Mouse (Mus musculus) stomach, embryonic 15.5 days (tissue): ENCODE measurements at regions not wholly inside any gene's neighbourhood (a gene's known extent, or its start where the extent isn't known, plus 50 kb on each side); places are given as distances from the start of the nearest gene placed in this dataset.

Source experiments
- ATAC-seq: fragments of 200-750 bp; cut with Nextera tagmentation; 2 replicates; pipeline ENCODE4 v1.8.0; 2017; ENCODE audit warnings: low read depth, moderate number of reproducible peaks, moderate TSS enrichment; ENCODE audit not compliant: insufficient read depth, low FRiP score
- H3K27ac ChIP-seq: fragments of 300-500 bp; sonication (generic); 2 replicates; pipeline ENCODE4 v1.5.1; 2015; ENCODE audit warnings: mild to moderate bottlenecking, inconsistent platforms
- H3K27me3 ChIP-seq: fragments of 300-500 bp; sonication (generic); replicated peaks from 2 replicates; pipeline ENCODE4 v1.6.1; 2015; ENCODE audit warnings: inconsistent platforms
- H3K36me3 ChIP-seq: fragments of 300-500 bp; sonication (generic); 2 replicates; pipeline ENCODE4 v1.6.1; 2015; ENCODE audit warnings: inconsistent platforms
- H3K4me1 ChIP-seq: fragments of 300-500 bp; sonication (generic); 2 replicates; pipeline ENCODE4 v1.6.1; 2015; ENCODE audit warnings: inconsistent platforms
- H3K4me2 ChIP-seq: fragments of 300-500 bp; sonication (generic); 2 replicates; pipeline ENCODE4 v1.6.1; 2015; ENCODE audit warnings: mild to moderate bottlenecking, inconsistent platforms
- H3K4me3 ChIP-seq: fragments of 300-500 bp; sonication (generic); replicated peaks from 2 replicates; pipeline ENCODE4 v1.5.1; 2015; ENCODE audit warnings: inconsistent platforms
- H3K9ac ChIP-seq: fragments of 300-500 bp; sonication (generic); 2 replicates; pipeline ENCODE4 v1.6.1; 2015; ENCODE audit warnings: inconsistent platforms
- H3K9me3 ChIP-seq: fragments of 300-500 bp; sonication (generic); 2 replicates; pipeline ENCODE4 v1.6.1; 2016; ENCODE audit warnings: inconsistent platforms
- WGBS: fragments of 180-500 bp; shearing (Covaris S2); methylation state at CpG from one replicate; pipeline ENCODE4 v1.1.7; 2015; 5-methylcytosine and 5-hydroxymethylcytosine counted together

GRCm38 (mm10) chr3:121009223-121009622 is 162.3 kb downstream of the Rwdd3 start:
- H3K9ac ChIP-seq = no peak overlapping the region
- no peaks in the 10 kb centered on the region for H3K4me1 ChIP-seq
- no peaks in the 10 kb centered on the region for H3K9me3 ChIP-seq
- no peak overlapping the region for H3K4me3 ChIP-seq
- no peak overlapping the region for H3K4me2 ChIP-seq
- no peak for ATAC-seq
- no peak overlapping the region for H3K27ac ChIP-seq
- 61% methylated on average over 6 of the region's 6 CpGs for WGBS
- no peaks in the 10 kb centered on the region for H3K27me3 ChIP-seq
- H3K36me3 ChIP-seq = no peaks in the 10 kb centered on the region

DNA sequence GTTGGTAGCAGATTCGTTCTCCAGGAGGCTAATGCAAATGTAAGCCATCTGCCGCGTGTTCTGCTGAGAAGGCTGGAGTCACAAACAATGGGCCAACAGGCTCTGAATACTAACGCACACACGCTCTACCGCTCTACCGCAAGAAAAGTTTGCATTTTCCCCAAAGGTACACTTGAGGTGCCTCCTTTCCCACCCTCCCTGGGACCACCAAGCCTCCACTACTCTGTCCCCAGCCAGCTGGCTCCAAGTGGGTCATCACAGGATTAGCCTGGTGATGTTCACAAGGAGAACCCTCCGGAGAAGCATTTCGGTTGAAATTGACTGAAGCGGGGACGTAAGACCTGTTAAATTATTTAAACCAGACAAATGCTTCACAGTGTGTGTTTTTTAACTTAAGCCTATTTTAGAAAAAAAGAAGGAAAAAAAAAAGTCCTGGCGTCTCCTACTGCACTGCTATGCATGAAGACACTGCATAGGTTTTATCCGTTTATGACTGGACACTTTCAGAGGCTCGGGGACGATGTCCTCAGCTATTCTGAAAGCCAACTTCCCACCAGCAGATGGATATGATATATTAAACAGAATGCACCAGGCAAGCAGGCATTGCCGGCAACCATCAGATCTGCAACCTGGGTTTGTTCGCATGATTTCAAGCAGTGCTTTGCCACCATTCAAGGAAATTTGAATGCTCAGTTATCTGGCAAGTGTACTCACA is 187.8 kb downstream of the Rwdd3 start:
- no peaks in the 10 kb centered on the region for H3K36me3 ChIP-seq
- no peak overlapping the region for H3K4me2 ChIP-seq
- WGBS = 61% methylated on average over 17 of the region's 17 CpGs
- H3K27me3 ChIP-seq = no peaks in the 10 kb centered on the region
- H3K9me3 ChIP-seq = no peaks in the 10 kb centered on the region
- H3K27ac ChIP-seq = no peak overlapping the region
- no peak overlapping the region for H3K4me3 ChIP-seq
- no peaks in the 10 kb centered on the region for H3K4me1 ChIP-seq
- no peak for ATAC-seq
- no peak overlapping the region for H3K9ac ChIP-seq

- Histone ChIP-seq H3K9me3 (no peaks in the 10 kb centered on the region), H3K27me3 (no peaks in the 10 kb centered on the region), H3K27ac (no peak overlapping the region), H3K4me3 (no peak overlapping the region), H3K36me3 (no peaks in the 10 kb centered on the region), H3K9ac (no peak overlapping the region), H3K4me1 (no peaks in the 10 kb centered on the region), H3K4me2 (no peak overlapping the region)
- ATAC-seq = no peak
- 42% methylated on average over 10 of the region's 10 CpGs for whole genome bisulfite sequencing
Measured at GRCm38 (mm10) chr3:120982795-120983555, 188.5 kb downstream of the Rwdd3 start.

DNA sequence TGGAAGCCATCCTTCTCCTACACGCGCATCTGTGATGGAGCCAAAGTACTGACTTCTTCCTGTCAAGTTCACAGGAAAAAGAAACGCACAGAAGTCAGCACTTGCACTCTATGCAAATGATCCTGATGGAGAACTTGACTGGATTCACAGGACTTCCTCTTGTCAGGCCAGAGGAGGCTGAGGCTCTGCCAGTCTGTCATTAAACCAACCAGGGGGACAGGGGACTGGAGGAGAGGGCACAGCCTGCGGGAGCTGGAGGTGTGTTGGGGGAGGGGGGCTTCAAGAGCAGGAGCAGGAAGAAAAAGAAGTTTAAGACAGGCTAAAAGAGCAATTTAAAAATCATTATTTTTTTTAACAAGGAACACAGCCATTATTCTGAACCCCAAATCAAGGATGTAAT is 189.3 kb downstream of the Rwdd3 start:
- H3K4me2 ChIP-seq = no peak overlapping the region
- H3K27ac ChIP-seq = no peak overlapping the region
- no peaks in the 10 kb centered on the region for H3K9me3 ChIP-seq
- H3K9ac ChIP-seq = no peak overlapping the region
- no peaks in the 10 kb centered on the region for H3K36me3 ChIP-seq
- no peaks in the 10 kb centered on the region for H3K27me3 ChIP-seq
- ATAC-seq = no peak
- no peaks in the 10 kb centered on the region for H3K4me1 ChIP-seq
- 36% methylated on average over 4 of the region's 4 CpGs for WGBS
- no peak overlapping the region for H3K4me3 ChIP-seq

DNA sequence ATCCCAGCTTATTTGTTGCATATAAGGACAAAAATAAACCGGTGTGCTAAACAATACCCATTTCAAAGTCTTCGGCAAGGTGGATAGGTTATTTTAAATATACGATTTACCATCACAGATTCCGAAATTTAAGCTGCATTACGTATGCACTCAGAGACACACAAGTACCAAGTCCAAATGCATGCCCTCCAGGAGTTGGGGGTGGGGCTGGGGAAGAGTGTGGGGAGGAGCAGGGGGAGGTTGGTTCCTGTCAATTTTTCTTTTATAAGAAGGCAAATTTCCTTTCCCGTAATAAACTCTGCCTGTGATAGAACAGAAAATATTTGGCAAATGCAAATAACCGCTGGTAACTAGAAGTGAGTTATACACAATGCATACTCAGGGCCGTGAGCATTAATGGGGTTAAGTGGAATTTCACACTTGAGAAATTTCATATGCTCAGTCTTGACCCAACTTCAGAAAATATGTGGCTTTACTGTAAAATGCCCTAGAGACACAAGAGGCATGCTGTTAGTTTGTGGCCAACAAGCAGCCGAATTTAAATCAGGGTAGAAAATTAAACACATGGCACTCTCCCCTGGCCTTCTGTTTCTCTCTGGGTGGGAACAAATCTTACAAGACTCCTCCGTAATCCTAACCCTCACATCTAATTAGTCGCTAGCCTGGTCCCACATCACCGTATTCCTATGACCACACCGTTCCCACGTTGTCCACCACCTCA is 200.6 kb downstream of the Rwdd3 start:
- ATAC-seq = no peak
- Histone ChIP-seq H3K9me3 (no peaks in the 10 kb centered on the region), H3K4me1 (no peaks in the 10 kb centered on the region), H3K36me3 (no peaks in the 10 kb centered on the region), H3K27ac (no peak overlapping the region), H3K4me2 (no peak overlapping the region), H3K27me3 (no peaks in the 10 kb centered on the region), H3K4me3 (no peak overlapping the region), H3K9ac (no peak overlapping the region)
- WGBS = 69% methylated on average over 14 of the region's 14 CpGs

DNA sequence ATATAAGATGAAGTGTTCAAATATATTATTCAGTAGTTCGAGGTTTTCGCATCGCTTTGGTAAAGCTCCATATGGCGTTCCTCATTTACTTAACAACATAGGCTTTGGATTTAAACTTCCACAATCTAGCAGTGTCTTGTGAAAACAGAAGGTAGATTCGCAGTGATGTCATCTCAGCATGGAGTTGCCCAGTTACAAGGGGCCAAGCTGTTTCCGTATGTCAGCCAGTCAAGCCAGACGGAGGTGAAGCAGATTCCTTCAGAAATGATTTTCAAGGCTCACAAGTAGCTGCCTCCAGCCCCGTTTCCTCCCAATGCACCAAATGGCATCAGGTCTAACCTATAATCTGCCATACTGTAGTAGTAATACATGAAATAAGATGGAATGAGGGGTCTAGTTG is 224.6 kb downstream of the Rwdd3 start:
- H3K27ac ChIP-seq = no peak overlapping the region
- H3K4me2 ChIP-seq = no peak overlapping the region
- H3K36me3 ChIP-seq = no peaks in the 10 kb centered on the region
- no peak overlapping the region for H3K4me3 ChIP-seq
- no peaks in the 10 kb centered on the region for H3K4me1 ChIP-seq
- ATAC-seq = no peak
- H3K9me3 ChIP-seq = no peaks in the 10 kb centered on the region
- 84% methylated on average over 8 of the region's 8 CpGs for WGBS
- no peak overlapping the region for H3K9ac ChIP-seq
- H3K27me3 ChIP-seq = no peaks in the 10 kb centered on the region

- H3K36me3 ChIP-seq = no peaks in the 10 kb centered on the region
- H3K4me3 ChIP-seq = no peak overlapping the region
- no peaks in the 10 kb centered on the region for H3K4me1 ChIP-seq
- no peak overlapping the region for H3K4me2 ChIP-seq
- no peaks in the 10 kb centered on the region for H3K27me3 ChIP-seq
- no peak overlapping the region for H3K9ac ChIP-seq
- no peak overlapping the region for H3K27ac ChIP-seq
- no peak for ATAC-seq
- WGBS = 93% methylated on average over 4 of the region's 4 CpGs
- no peaks in the 10 kb centered on the region for H3K9me3 ChIP-seq
Measured at GRCm38 (mm10) chr3:120934401-120934800, 237.1 kb downstream of the Rwdd3 start.

GRCm38 (mm10) chr3:120920351-120920750 is 251.1 kb downstream of the Rwdd3 start:
- H3K4me3 ChIP-seq = no peak overlapping the region

GRCm38 (mm10) chr3:120898931-120899330 is 272.6 kb downstream of the Rwdd3 start:
- Histone ChIP-seq H3K27ac (no peak overlapping the region), H3K9me3 (no peaks in the 10 kb centered on the region), H3K9ac (no peak overlapping the region), H3K4me3 (no peak overlapping the region), H3K4me1 (no peaks in the 10 kb centered on the region), H3K4me2 (no peak overlapping the region), H3K36me3 (no peaks in the 10 kb centered on the region), H3K27me3 (no peaks in the 10 kb centered on the region)
- WGBS = 82% methylated on average over 5 of the region's 5 CpGs
- ATAC-seq = no peak

More at GRCm38 (mm10) chr3:120920351-120920750, 251.1 kb downstream of the Rwdd3 start:
- ATAC-seq = no peak
- Histone ChIP-seq H3K9ac (no peak overlapping the region), H3K27me3 (no peaks in the 10 kb centered on the region), H3K4me2 (no peak overlapping the region), H3K36me3 (no peaks in the 10 kb centered on the region), H3K9me3 (no peaks in the 10 kb centered on the region), H3K4me1 (no peaks in the 10 kb centered on the region), H3K27ac (no peak overlapping the region)
- 69% methylated on average over 2 of the region's 2 CpGs for WGBS

DNA sequence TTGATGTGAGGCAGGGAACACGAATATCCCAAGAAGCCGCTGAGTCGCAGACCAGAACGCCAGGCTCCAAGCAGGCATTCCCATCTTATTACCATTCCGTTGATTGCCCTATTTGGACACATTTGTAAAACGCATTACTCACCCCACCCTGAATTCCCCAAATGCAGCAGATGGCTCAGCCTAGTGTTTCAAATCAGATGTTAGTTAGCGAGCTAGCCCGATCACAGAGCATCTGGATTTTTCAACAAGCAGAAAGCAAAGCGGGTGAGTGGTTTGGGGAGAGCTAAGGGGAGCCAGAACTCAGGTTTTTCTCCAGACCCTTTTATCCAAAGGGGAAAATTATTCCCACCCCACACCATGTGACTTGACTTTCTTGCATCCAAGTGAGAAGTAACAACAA is 273.2 kb downstream of the Rwdd3 start:
- ATAC-seq = no peak
- no peaks in the 10 kb centered on the region for H3K27me3 ChIP-seq
- WGBS = 70% methylated on average over 9 of the region's 9 CpGs

DNA sequence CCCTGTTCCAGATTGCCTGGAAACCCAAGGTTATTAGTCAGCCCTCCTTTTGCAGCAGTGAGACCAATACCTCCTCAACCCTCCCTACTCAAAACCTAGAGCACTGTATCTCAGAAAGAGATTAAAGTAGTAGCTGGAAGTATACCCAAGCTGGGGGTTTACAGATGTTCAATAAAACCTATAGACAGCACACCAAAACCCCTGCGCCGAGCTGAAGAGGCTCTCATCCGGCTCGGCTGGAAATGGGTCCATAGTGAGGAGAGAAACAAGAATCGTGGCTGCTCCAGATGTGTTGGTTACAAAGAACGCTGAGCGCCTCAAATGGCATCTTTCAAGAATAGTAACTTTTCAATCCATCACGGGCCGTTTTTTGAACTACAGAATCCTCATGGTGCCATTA is 273.7 kb downstream of the Rwdd3 start:
- H3K9me3 ChIP-seq = no peaks in the 10 kb centered on the region
- no peak overlapping the region for H3K27ac ChIP-seq
- no peaks in the 10 kb centered on the region for H3K36me3 ChIP-seq
- H3K4me1 ChIP-seq = no peaks in the 10 kb centered on the region
- no peak for ATAC-seq
- H3K4me2 ChIP-seq = no peak overlapping the region
- no peak overlapping the region for H3K4me3 ChIP-seq
- 90% methylated on average over 9 of the region's 9 CpGs for WGBS
- no peak overlapping the region for H3K9ac ChIP-seq
- H3K27me3 ChIP-seq = no peaks in the 10 kb centered on the region

More for the DNA sequence above, 273.2 kb downstream of the Rwdd3 start:
- H3K4me2 ChIP-seq = no peak overlapping the region
- H3K4me3 ChIP-seq = no peak overlapping the region
- no peaks in the 10 kb centered on the region for H3K36me3 ChIP-seq
- H3K9ac ChIP-seq = no peak overlapping the region
- H3K27ac ChIP-seq = no peak overlapping the region
- H3K9me3 ChIP-seq = no peaks in the 10 kb centered on the region
- H3K4me1 ChIP-seq = no peaks in the 10 kb centered on the region

DNA sequence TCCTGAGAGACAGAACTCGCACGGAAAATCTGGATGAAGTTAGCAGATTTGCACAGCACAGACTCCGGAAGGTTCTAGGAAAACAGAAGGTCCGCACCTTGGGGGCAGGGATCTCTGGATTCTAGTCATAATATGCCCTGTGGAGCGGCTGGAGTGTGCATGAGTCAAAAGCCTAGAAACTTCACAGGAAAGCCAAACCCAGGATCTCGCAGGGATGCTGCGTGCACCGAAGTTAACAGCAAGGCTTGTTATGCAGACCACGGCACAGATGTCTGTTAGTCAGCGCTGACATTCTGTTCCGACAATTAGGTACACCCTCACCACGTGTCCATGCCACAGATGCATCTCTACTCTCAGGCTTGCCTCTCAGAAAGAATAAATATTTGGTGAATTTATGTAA is 274.3 kb downstream of the Rwdd3 start:
- Histone ChIP-seq H3K36me3 (no peaks in the 10 kb centered on the region), H3K27ac (no peak overlapping the region), H3K4me2 (no peak overlapping the region), H3K9me3 (no peaks in the 10 kb centered on the region), H3K4me3 (no peak overlapping the region), H3K27me3 (no peaks in the 10 kb centered on the region), H3K9ac (no peak overlapping the region), H3K4me1 (no peaks in the 10 kb centered on the region)
- ATAC-seq = no peak
- WGBS = 72% methylated on average over 12 of the region's 12 CpGs
